Mouse (Mus musculus) layer of hippocampus, adult 2 months (tissue): ENCODE measurements around the gene Sec16b. TPM values are rescaled to one million over a fixed set of nuclear protein-coding genes. Genes with fewer than 3 reads are reported as not detected.

ENCODE experiments used
- DNase-seq, 2 experiments: peaks; one replicate each; pipeline ENCODE4 v3.0.0; 2022; ENCODE audit warnings: low spot score in 2 of 2
- H3K27ac ChIP-seq: fragments of 200-600 bp; 2 replicates; pipeline ENCODE4 v1.8.1; 2022
- H3K4me3 ChIP-seq: fragments of 200-600 bp; 2 replicates; pipeline ENCODE4 v1.8.1; 2022; ENCODE audit warnings: mild to moderate bottlenecking
- CTCF ChIP-seq: fragments of 200-600 bp; conservative IDR thresholded peaks from 2 replicates; pipeline ENCODE4 v1.8.1; 2022; ENCODE audit warnings: antibody characterized with exemption, mild to moderate bottlenecking, moderate library complexity
- total RNA-seq, 2 experiments: library from RNA; stranded (reverse); gene quantifications; 2 replicates each; pipeline ENCODE4 v1.2.3; 2021

Gene Sec16b
- total RNA-seq, 2 experiments from 2014 or later, result 0.20 to 0.39 TPM

GRCm38 (mm10) chr1:157518111-157518523, 11.6 kb downstream of the Sec16b start:
- TF ChIP-seq CTCF, result no peak
- no peak overlapping the region for H3K4me3 ChIP-seq
- H3K27ac ChIP-seq, result peak overlapping the region; percentile 84
- peak; percentile 69 to 78 for DNase-seq

- DNase-seq, result no peak
- H3K27ac ChIP-seq, result peak overlapping the region; percentile 84
- H3K4me3 ChIP-seq, result no peak overlapping the region
- no peak for TF ChIP-seq CTCF
These were observed 12.9 kb downstream of the Sec16b start for GRCm38 (mm10) chr1:157519396-157519795.

GRCm38 (mm10) chr1:157522322-157522721, 15.8 kb downstream of the Sec16b start:
- no peak for DNase-seq
- TF ChIP-seq CTCF, result no peak
- no peak overlapping the region for H3K4me3 ChIP-seq
- no peak overlapping the region for H3K27ac ChIP-seq

GRCm38 (mm10) chr1:157524775-157525174, 18.2 kb downstream of the Sec16b start:
- Histone ChIP-seq H3K4me3 (no peak overlapping the region), H3K27ac (no peak overlapping the region)
- no peak for DNase-seq
- TF ChIP-seq CTCF, result no peak

- Histone ChIP-seq H3K4me3 (no peak overlapping the region), H3K27ac (no peak overlapping the region)
- no peak for DNase-seq
- TF ChIP-seq CTCF, result no peak
These were observed 19.3 kb downstream of the Sec16b start for GRCm38 (mm10) chr1:157525692-157526354.

DNA sequence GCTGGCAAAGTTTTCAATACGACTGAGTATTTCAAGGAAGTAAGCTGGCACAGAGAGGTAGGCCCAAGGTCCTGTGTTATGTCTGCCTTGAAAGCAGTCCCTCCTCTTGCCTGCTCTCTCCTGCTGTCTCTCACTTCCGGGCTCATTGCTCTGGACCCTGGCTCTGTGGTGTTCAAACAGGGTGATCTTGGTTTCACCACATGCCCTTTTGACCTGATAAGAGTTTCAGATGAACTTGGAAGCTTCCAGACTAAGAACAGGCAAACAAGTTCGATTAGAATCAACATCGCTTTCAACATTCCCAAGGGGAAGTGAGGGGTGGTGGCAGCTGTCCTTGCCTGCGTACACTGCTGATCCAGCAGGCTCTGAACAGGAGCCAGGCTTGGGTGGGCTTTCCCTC, 20.1 kb downstream of the Sec16b start:
- no peak overlapping the region for H3K4me3 ChIP-seq
- TF ChIP-seq CTCF, result no peak
- no peak overlapping the region for H3K27ac ChIP-seq
- DNase-seq, result no peak

- no peak for TF ChIP-seq CTCF
- H3K27ac ChIP-seq, result no peak overlapping the region
These were observed 26.4 kb downstream of the Sec16b start for GRCm38 (mm10) chr1:157532826-157533460.

DNA sequence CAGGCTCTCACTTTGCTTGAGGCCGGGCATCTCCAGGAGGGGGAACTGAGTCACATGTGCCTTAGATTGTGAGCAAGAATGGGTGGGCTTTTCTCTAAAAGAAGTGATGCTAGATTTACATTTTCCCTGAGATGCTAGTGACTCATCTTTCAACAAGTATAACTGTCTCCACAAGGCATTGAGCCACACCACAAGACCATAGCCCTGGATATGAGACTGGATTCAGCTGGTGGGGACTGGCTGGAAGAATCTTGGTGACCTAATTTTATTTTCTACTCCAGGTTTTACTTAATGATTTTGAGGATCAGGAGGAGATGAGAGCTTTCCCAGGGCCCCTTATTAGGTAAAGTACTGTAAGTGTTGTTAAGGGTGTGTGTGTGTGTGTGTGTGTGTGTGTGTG, 29.0 kb downstream of the Sec16b start:
- H3K4me3 ChIP-seq, result no peak overlapping the region
- DNase-seq, result no peak
- no peak for TF ChIP-seq CTCF
- no peak overlapping the region for H3K27ac ChIP-seq

More at GRCm38 (mm10) chr1:157532826-157533460, 26.4 kb downstream of the Sec16b start:
- H3K4me3 ChIP-seq, result no peak overlapping the region
- no peak for DNase-seq

DNA sequence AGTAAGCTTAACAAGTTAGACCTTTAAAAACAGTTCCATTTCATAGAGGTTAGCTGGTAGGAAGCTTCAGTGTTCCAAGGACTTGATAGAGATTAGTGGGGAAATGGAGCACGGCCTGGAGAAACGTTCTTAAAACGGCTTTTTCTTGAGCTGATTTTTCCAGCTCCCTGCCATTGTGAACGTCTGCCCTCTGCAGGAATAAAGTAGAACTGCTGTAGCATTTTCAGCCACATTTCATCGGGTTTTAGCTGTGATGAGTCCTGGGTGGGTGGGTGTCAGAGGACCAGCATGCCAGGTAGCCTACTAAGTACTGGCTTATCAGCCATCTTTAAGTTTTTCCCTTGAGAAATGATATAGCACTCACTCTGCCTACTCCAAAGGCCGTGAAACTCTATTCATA, 29.9 kb downstream of the Sec16b start:
- peak; percentile 94 for TF ChIP-seq CTCF
- peak overlapping the region; percentile 52; the same call in 1 of the 2 replicates for H3K27ac ChIP-seq
- peak; percentile 52 to 64 for DNase-seq
- H3K4me3 ChIP-seq, result no peak overlapping the region

DNA sequence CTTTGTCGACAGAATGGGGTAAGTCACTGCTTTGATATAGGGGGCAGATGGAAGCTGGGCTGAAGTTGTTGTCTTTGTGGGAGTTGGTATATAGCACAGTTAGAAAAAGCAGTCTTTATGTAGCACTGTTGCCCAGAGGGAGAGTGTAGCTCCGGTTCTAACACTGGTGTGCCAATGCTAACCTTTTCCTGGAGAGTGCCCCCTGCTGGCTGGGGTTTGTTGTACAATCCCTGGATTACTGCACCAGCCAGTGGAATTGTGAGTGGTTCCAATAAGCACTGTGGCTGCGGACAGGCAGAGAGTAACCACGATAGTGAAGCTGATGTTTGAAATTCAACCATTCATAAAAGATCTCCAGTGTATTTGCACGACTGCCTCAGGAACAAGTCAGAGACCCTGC, 31.1 kb downstream of the Sec16b start:
- Histone ChIP-seq H3K27ac (no peak overlapping the region), H3K4me3 (no peak overlapping the region)
- peak; percentile 74 for TF ChIP-seq CTCF
- DNase-seq, result peak in 1 of 2 experiments; percentile 40

DNA sequence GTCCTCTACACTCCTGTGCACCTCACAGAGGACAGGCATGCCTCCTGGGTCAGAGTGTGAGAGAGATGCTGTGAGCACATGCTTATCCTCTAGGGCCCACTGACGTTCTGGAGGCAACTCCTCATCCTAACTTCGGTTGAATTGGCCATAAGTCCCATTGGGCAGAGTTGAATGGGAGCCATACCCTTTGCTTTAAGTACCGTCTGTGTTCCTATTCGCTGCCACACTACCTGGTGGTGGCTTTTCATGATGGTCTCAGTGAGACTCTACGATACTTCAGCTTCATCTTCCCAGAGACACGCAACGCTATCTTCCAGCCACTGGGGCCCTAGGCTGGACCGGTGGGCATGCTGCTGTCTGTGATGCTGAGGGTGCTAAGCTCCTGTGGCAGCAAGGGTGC, 38.5 kb downstream of the Sec16b start:
- Histone ChIP-seq H3K27ac (no peak overlapping the region), H3K4me3 (no peak overlapping the region)
- DNase-seq, result no peak
- no peak for TF ChIP-seq CTCF

- no peak for TF ChIP-seq CTCF
- no peak for DNase-seq
- Histone ChIP-seq H3K4me3 (no peak overlapping the region), H3K27ac (no peak overlapping the region)
These were observed 41.1 kb downstream of the Sec16b start for GRCm38 (mm10) chr1:157547658-157548057.

GRCm38 (mm10) chr1:157549721-157550120, 43.2 kb downstream of the Sec16b start:
- no peak overlapping the region for H3K4me3 ChIP-seq
- DNase-seq, result no peak
- H3K27ac ChIP-seq, result no peak overlapping the region
- TF ChIP-seq CTCF, result no peak
